Mouse (Mus musculus) cerebellum, adult 2 months (tissue): ENCODE measurements around the gene Hist1h4h.

ENCODE experiments used
- CTCF ChIP-seq: fragments of 200-500 bp; IDR thresholded peaks from 2 replicates; pipeline ENCODE4 v1.5.1; 2011; ENCODE audit warnings: low read depth, mild to moderate bottlenecking, control low read depth, low read length, moderate library complexity, borderline replicate concordance; ENCODE audit not compliant: insufficient read depth
- POLR2A ChIP-seq: fragments of 200-500 bp; IDR thresholded peaks from 2 replicates; pipeline ENCODE4 v1.6.1; 2011; ENCODE audit warnings: low read length, control low read depth, borderline replicate concordance; ENCODE audit not compliant: insufficient read depth

DNA sequence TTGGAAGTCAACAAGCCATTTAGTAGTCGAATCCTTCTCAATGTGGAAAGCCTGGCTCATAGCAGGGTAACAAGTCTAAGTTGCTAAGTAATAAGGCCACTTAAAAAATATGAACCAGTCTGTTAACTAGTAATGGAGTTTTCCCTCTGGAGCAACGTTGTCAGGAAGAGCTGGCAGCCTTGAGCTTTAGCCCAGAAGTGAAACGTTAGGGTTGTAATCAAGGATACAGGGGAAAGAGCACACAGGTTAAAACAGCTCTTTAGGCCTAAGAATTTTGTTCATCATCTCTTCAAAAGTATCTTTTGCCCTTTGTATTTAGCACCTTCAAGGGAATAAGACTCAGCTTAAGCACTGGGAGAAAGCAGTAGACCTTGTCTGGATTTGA lies 19.9 kb downstream of the Hist1h4h start:
- TF ChIP-seq CTCF (no peak), POLR2A (no peak)
